In the genomic region with DNA sequence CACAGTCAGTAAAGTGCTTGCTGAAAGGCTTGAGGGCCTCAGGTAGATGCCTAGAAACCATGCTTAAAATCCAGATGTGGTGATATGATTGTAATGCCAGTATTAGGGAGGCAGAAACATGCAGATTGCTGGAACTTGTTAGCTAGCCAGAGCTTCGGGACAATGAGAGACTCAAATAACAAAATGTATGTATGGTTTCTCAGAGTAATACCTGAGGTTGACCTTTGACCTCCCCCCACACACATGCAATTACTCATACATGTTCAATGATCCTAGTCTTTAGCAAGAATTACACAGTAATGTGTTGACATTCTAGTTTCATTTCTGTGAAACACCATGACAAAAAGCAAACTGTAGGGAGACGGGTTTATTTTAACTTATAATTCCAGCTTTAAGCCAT, we compare ENCODE assay signal across 19 mouse cellular contexts.
DNase-seq lines count a peak whose midpoint lies in the region; ATAC-seq and TF ChIP-seq lines count a peak whose summit lies in the region.
"Had no signal": no experiment of that assay in that cellular context is flagged by ENCODE, and none has a peak within 500 bp of the region (broad histone marks: within the 10 kb centered on the region; RNA-seq: fewer than 3 reads in every experiment).

No protein-coding gene starts in this region.

- no peak for TF ChIP-seq POLR2A in spleen, adult 2 months (IDR thresholded peaks at IDR 0.05; ENCODE audit: low read depth, low read length)

- DNase-seq in spleen, adult 2 months (ENCODE audit: low read depth in 1 of 2, low spot score in 2 of 2): no peak
- DNase-seq in spleen, postnatal 4 days (ENCODE audit: low spot score in 2 of 2): no peak
- peak; percentile 46 for DNase-seq in CD4-positive helper T cell, adult 2 months (ENCODE audit: low read depth, low spot score)
- DNase-seq in induced T-regulatory cell, adult 2 months (ENCODE audit: low read depth): peak; percentile 76
- DNase-seq in layer of hippocampus, adult 9-10 months (ENCODE audit: low spot score): no peak
- DNase-seq: adrenal gland, postnatal 10 days; cerebellum, adult 11-12 months; cerebellum, adult 9-11 months; cerebellum, postnatal 36 days; forebrain, postnatal 0 days; gastrocnemius, postnatal 14 days; heart, adult 2 months; heart, postnatal 36 days had no signal

- H3K27me3 ChIP-seq in spleen, adult 2 months (ENCODE audit: control insufficient read depth, insufficient read depth, low read length): no peaks in the 10 kb centered on the region
- H3K27me3 ChIP-seq: embryonic facial prominence, embryonic 13.5 days; forebrain, embryonic 12.5 days; heart, embryonic 12.5 days; hindbrain, embryonic 15.5 days had no signal

- TF ChIP-seq CTCF in spleen, adult 2 months (IDR thresholded peaks at IDR 0.05; ENCODE audit: extremely low read depth, insufficient read depth, insufficient read length, insufficient replicate concordance): no peak

- H3K4me1 ChIP-seq in spleen, adult 2 months (ENCODE audit: control insufficient read depth, insufficient read depth, insufficient read length): peaks cover 24% of the 10 kb centered on the region
- H3K4me1 ChIP-seq: heart, embryonic 12.5 days had no signal

- H3K27ac ChIP-seq in spleen, adult 2 months (ENCODE audit: insufficient read depth, low read length): peak overlapping the region; percentile 96
- H3K27ac ChIP-seq: embryonic facial prominence, embryonic 13.5 days; forebrain, embryonic 12.5 days; heart, adult 2 months; hindbrain, embryonic 15.5 days had no signal

- no peak overlapping the region for H3K4me3 ChIP-seq in spleen, adult 2 months (ENCODE audit: extremely low read depth, insufficient read depth, insufficient read length)
- H3K4me3 ChIP-seq: embryonic facial prominence, embryonic 13.5 days; forebrain, embryonic 12.5 days; heart, adult 2 months; heart, embryonic 12.5 days; hindbrain, embryonic 15.5 days had no signal

- no peaks in the 10 kb centered on the region for H3K36me3 ChIP-seq in spleen, adult 2 months (ENCODE audit: control insufficient read depth, insufficient read depth, low read length)
- H3K36me3 ChIP-seq: embryonic facial prominence, embryonic 13.5 days; forebrain, embryonic 12.5 days; G1E; heart, embryonic 12.5 days; hindbrain, embryonic 15.5 days had no signal

- ATAC-seq in monocyte, adult 5-6 weeks (replicated peaks; ENCODE audit: insufficient number of reproducible peaks, low FRiP score, low TSS enrichment, poor library complexity, severe bottlenecking): no peak
- ATAC-seq: forebrain, postnatal 0 days had no signal

- 77% methylated on average over 2 of the region's 2 CpGs for WGBS in spleen, adult 2 months

Comparison
In these comparisons a context has a peak if more than half of its experiments do, and no peak if none do; other contexts are left out.
1. DNase-seq: peak in CD4-positive helper T cell, adult 2 months (single experiment) and induced T-regulatory cell, adult 2 months (single experiment); none in spleen, adult 2 months (0 of 2), spleen, postnatal 4 days (0 of 2) and layer of hippocampus, adult 9-10 months (single experiment).